17 mouse cellular contexts compared by ENCODE assay signal in genomic region chr15:7825530-7825929, GRCm38 (mm10). TPM values are rescaled to one million over a fixed set of nuclear protein-coding genes. Genes with fewer than 3 reads are reported as not detected.
DNase-seq lines count a peak whose midpoint lies in the region; ATAC-seq and TF ChIP-seq lines count a peak whose summit lies in the region.
"Had no signal": no experiment of that assay in that cellular context is flagged by ENCODE, and none has a peak within 500 bp of the region (broad histone marks: within the 10 kb centered on the region; RNA-seq: fewer than 3 reads in every experiment).

No protein-coding gene starts in this region.

- no peak overlapping the region for H3K4me2 ChIP-seq in heart, embryonic 15.5 days
- H3K4me2 ChIP-seq in forebrain, postnatal 0 days (ENCODE audit: low read depth), result no peak overlapping the region
- H3K4me2 ChIP-seq: midbrain, embryonic 15.5 days; neural tube, embryonic 12.5 days had no signal

- no peaks in the 10 kb centered on the region for H3K36me3 ChIP-seq in heart, embryonic 15.5 days
- no peaks in the 10 kb centered on the region for H3K36me3 ChIP-seq in forebrain, postnatal 0 days (ENCODE audit: insufficient read depth)
- H3K36me3 ChIP-seq: midbrain, embryonic 15.5 days; neural tube, embryonic 12.5 days had no signal

- H3K27ac ChIP-seq in heart, embryonic 15.5 days, result no peak overlapping the region
- H3K27ac ChIP-seq in forebrain, postnatal 0 days (ENCODE audit: low read depth, low read length), result no peak overlapping the region
- H3K27ac ChIP-seq: left cerebral cortex, adult 2 months; midbrain, embryonic 15.5 days; neural tube, embryonic 12.5 days had no signal

- H3K27me3 ChIP-seq in heart, embryonic 15.5 days, result peaks cover 6% of the 10 kb centered on the region
- H3K27me3 ChIP-seq in forebrain, postnatal 0 days (ENCODE audit: insufficient read depth, low read length), result no peaks in the 10 kb centered on the region; the same call in 1 of the 2 replicates

- H3K4me1 ChIP-seq in heart, embryonic 15.5 days (replicated peaks), result peaks cover 13% of the 10 kb centered on the region
- no peaks in the 10 kb centered on the region for H3K4me1 ChIP-seq in forebrain, postnatal 0 days (ENCODE audit: insufficient read depth)
- H3K4me1 ChIP-seq: midbrain, embryonic 15.5 days; neural tube, embryonic 12.5 days had no signal

- no peak overlapping the region for H3K9ac ChIP-seq in heart, embryonic 15.5 days
- no peak overlapping the region for H3K9ac ChIP-seq in forebrain, postnatal 0 days
- H3K9ac ChIP-seq: midbrain, embryonic 15.5 days; neural tube, embryonic 12.5 days had no signal

- no peaks in the 10 kb centered on the region for H3K9me3 ChIP-seq in heart, embryonic 15.5 days (replicated peaks)
- H3K9me3 ChIP-seq in forebrain, postnatal 0 days (ENCODE audit: low read length), result no peaks in the 10 kb centered on the region
- H3K9me3 ChIP-seq: midbrain, embryonic 15.5 days; neural tube, embryonic 12.5 days had no signal

- ATAC-seq in heart, embryonic 15.5 days (replicated peaks; ENCODE audit: insufficient number of reproducible peaks, insufficient read depth, low FRiP score, low read depth), result 0 out of 2 replicates have a peak, but pooled peaks have one; percentile 64
- ATAC-seq in forebrain, postnatal 0 days, result peak; percentile 78
- ATAC-seq in cerebellum, adult (ENCODE audit: insufficient number of reproducible peaks, low FRiP score, low TSS enrichment), result no peak
- ATAC-seq: midbrain, embryonic 15.5 days had no signal

- H3K4me3 ChIP-seq in heart, embryonic 15.5 days, result no peak overlapping the region
- H3K4me3 ChIP-seq in forebrain, postnatal 0 days (ENCODE audit: low read depth, low read length), result no peak overlapping the region
- H3K4me3 ChIP-seq: erythroblast, embryonic 14.5 days; left cerebral cortex, adult 2 months; midbrain, embryonic 15.5 days; neural tube, embryonic 12.5 days had no signal

- no peak for TF ChIP-seq CTCF in forebrain, postnatal 0 days (IDR thresholded peaks at IDR 0.05; ENCODE audit: low read depth)

- intact Hi-C loops in heart, postnatal 36 days (cut with DNase I), result no loop called here

- DNase-seq in cerebellum, postnatal 10 days, result peak; percentile 83 to 89
- no peak for DNase-seq in cerebellum, adult 11-12 months
- DNase-seq in heart, postnatal 36 days, result no peak
- DNase-seq in kidney, postnatal 4 days, result peak; percentile 8 to 27
- DNase-seq in kidney, postnatal 25 days, result no peak
- no peak for DNase-seq in forebrain, postnatal 0 days
- DNase-seq: adrenal gland, adult 8-10 months; liver; lung, postnatal 14 days; thymus, postnatal 14 days had no signal

- WGBS in heart, embryonic 15.5 days, result 23% methylated on average over 6 of the region's 6 CpGs
- 32% methylated on average over 6 of the region's 6 CpGs for WGBS in forebrain, postnatal 0 days

RNA-seq across cellular contexts. Expression of gene Gdnf, which starts 14.9 kb away (rescaled TPM):
- 0.16 and 0.21 TPM in 2 replicates for polyA plus RNA-seq in heart, embryonic 15.5 days (2015; fragmentation: Nextera tagmentation; extraction: Ambion mirVana)
- under 1 TPM; 0.49 to 0.67 TPM for total RNA-seq in heart, postnatal 36 days (2021)
- total RNA-seq in forebrain, postnatal 0 days (2014; rRNA removed), result 0.29 and 0.54 TPM in 2 replicates
- polyA plus RNA-seq in forebrain, postnatal 0 days (2015; fragmentation: Nextera tagmentation; extraction: Ambion mirVana), result 0.06 and 0.11 TPM in 2 replicates
- total RNA-seq: common myeloid progenitor, adult 5-6 weeks had no signal
- polyA plus RNA-seq: erythroblast, embryonic 14.5 days had no signal

Comparison
In these comparisons a context has a peak if more than half of its experiments do, and no peak if none do; other contexts are left out.
1. DNase-seq: peak in cerebellum, postnatal 10 days (2 of 2) and kidney, postnatal 4 days (2 of 2); none in cerebellum, adult 11-12 months (single experiment), heart, postnatal 36 days (0 of 2), kidney, postnatal 25 days (0 of 2) and forebrain, postnatal 0 days (single experiment).